23 mouse cellular contexts compared by ENCODE assay signal in the genomic region with DNA sequence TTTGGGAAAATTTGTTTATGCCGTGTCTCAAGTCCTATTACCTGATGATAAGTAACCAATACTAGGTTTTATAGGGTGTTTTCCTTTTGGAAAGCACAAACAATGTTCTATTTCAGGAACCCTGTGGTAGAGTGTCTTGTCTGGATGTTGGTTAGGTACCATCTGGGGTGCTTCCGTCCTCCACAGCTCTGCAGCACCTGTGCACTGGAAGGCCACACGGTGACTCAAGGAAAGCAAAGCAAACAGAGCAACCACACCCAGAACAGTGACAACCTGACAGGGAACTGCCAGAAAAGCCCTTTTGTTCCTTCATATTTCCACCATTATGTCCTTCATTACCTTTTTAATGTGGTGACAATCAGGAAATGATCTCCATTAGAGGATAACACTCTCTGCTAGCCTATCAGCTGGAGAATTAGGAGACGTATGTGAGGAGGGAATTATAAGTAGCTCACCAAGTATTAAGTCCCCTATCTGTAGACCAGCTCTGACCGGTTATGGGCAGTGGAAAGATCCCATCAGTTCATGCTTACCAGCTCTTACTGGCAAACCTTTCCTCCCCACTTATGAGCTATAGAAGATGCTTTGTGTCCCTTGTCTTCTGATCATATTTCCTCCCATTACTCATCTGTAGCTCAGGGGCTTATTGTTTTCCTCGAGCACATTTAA.
DNase-seq lines count a peak whose midpoint lies in the region; ATAC-seq lines count a peak whose summit lies in the region.
"Had no signal": no experiment of that assay in that cellular context is flagged by ENCODE, and none has a peak within 500 bp of the region (broad histone marks: within the 10 kb centered on the region; RNA-seq: fewer than 3 reads in every experiment).

No protein-coding gene starts in this region.

- H3K9ac ChIP-seq in intestine, embryonic 16.5 days (ENCODE audit: low read depth, low read length), result no peak overlapping the region
- no peak overlapping the region for H3K9ac ChIP-seq in hindbrain, embryonic 12.5 days
- no peak overlapping the region for H3K9ac ChIP-seq in midbrain, embryonic 13.5 days (replicated peaks)
- H3K9ac ChIP-seq: embryonic facial prominence, embryonic 12.5 days; heart, embryonic 13.5 days; hindbrain, embryonic 15.5 days; limb, embryonic 13.5 days; midbrain, embryonic 12.5 days had no signal

- no peaks in the 10 kb centered on the region for H3K27me3 ChIP-seq in intestine, embryonic 16.5 days (replicated peaks; ENCODE audit: control insufficient read depth, insufficient read depth, low read length)
- no peaks in the 10 kb centered on the region for H3K27me3 ChIP-seq in hindbrain, embryonic 12.5 days
- H3K27me3 ChIP-seq in midbrain, embryonic 13.5 days, result no peaks in the 10 kb centered on the region
- H3K27me3 ChIP-seq: embryonic facial prominence, embryonic 12.5 days; heart, embryonic 13.5 days; hindbrain, embryonic 15.5 days; limb, embryonic 13.5 days; midbrain, embryonic 12.5 days had no signal

- no peak; the same call in 1 of the 2 replicates for ATAC-seq in cerebellum, adult (ENCODE audit: insufficient number of reproducible peaks, low FRiP score, low TSS enrichment)
- ATAC-seq in intestine, embryonic 16.5 days, result peak; percentile 74
- no peak for ATAC-seq in hindbrain, embryonic 12.5 days (ENCODE audit: low FRiP score)
- ATAC-seq in midbrain, embryonic 13.5 days, result no peak
- ATAC-seq: forebrain, embryonic 14.5 days; inflammation-experienced regulatory T-cells, adult 6 months had no signal

- H3K4me1 ChIP-seq in intestine, embryonic 16.5 days (ENCODE audit: control insufficient read depth, insufficient read depth, low read length), result no peaks in the 10 kb centered on the region
- peaks cover 7% of the 10 kb centered on the region for H3K4me1 ChIP-seq in hindbrain, embryonic 12.5 days
- H3K4me1 ChIP-seq in midbrain, embryonic 13.5 days (replicated peaks), result no peaks in the 10 kb centered on the region; the same call in 1 of the 2 replicates

- DNase-seq in cerebellum, adult 9-10 months, result peak; percentile 61
- DNase-seq in urinary bladder, postnatal 14 days (ENCODE audit: low spot score), result peak; percentile 16
- DNase-seq in urinary bladder, adult 18-20 months (ENCODE audit: low spot score in 2 of 2), result no peak
- DNase-seq: adrenal gland, adult 2 months; embryo, embryonic 11 days; gastrocnemius, adult 2 months; gastrocnemius, postnatal 36 days; heart, adult 2 months; heart, postnatal 10 days; lung, postnatal 36 days had no signal

- H3K36me3 ChIP-seq in intestine, embryonic 16.5 days (ENCODE audit: control insufficient read depth, insufficient read depth, low read length), result no peaks in the 10 kb centered on the region
- H3K36me3 ChIP-seq in hindbrain, embryonic 12.5 days, result no peaks in the 10 kb centered on the region
- H3K36me3 ChIP-seq in midbrain, embryonic 13.5 days, result no peaks in the 10 kb centered on the region
- H3K36me3 ChIP-seq: embryonic facial prominence, embryonic 12.5 days; heart, embryonic 13.5 days; hindbrain, embryonic 15.5 days; limb, embryonic 13.5 days; midbrain, embryonic 12.5 days had no signal

- peak overlapping the region; percentile 7; the same call in 1 of the 2 replicates for H3K27ac ChIP-seq in intestine, embryonic 16.5 days (ENCODE audit: low read length)
- no peak overlapping the region for H3K27ac ChIP-seq in hindbrain, embryonic 12.5 days
- no peak overlapping the region for H3K27ac ChIP-seq in midbrain, embryonic 13.5 days
- H3K27ac ChIP-seq: gastrocnemius, adult 2 months; heart, adult 2 months; heart, embryonic 13.5 days; left cerebral cortex, adult 2 months; limb, embryonic 13.5 days; midbrain, embryonic 12.5 days had no signal

- H3K4me3 ChIP-seq in intestine, embryonic 16.5 days (ENCODE audit: low read length), result no peak overlapping the region
- H3K4me3 ChIP-seq in hindbrain, embryonic 12.5 days, result no peak overlapping the region
- no peak overlapping the region for H3K4me3 ChIP-seq in midbrain, embryonic 13.5 days (replicated peaks)
- H3K4me3 ChIP-seq: embryonic facial prominence, embryonic 12.5 days; gastrocnemius, adult 2 months; heart, adult 2 months; heart, embryonic 13.5 days; hindbrain, embryonic 15.5 days; left cerebral cortex, adult 2 months; limb, embryonic 13.5 days; midbrain, embryonic 12.5 days had no signal

- H3K9me3 ChIP-seq in intestine, embryonic 16.5 days (ENCODE audit: control insufficient read depth, low read length), result no peaks in the 10 kb centered on the region
- H3K9me3 ChIP-seq in hindbrain, embryonic 12.5 days (replicated peaks), result no peaks in the 10 kb centered on the region
- H3K9me3 ChIP-seq in midbrain, embryonic 13.5 days, result no peaks in the 10 kb centered on the region
- H3K9me3 ChIP-seq: embryonic facial prominence, embryonic 12.5 days; heart, embryonic 13.5 days; hindbrain, embryonic 15.5 days; limb, embryonic 13.5 days; midbrain, embryonic 12.5 days had no signal

- WGBS in intestine, embryonic 16.5 days, result 69% methylated on average over 6 of the region's 6 CpGs
- 84% methylated on average over 6 of the region's 6 CpGs for WGBS in hindbrain, embryonic 12.5 days
- 88% methylated on average over 6 of the region's 6 CpGs for WGBS in midbrain, embryonic 13.5 days

- H3K4me2 ChIP-seq in intestine, embryonic 16.5 days (ENCODE audit: low read depth, low read length), result no peak overlapping the region
- H3K4me2 ChIP-seq in hindbrain, embryonic 12.5 days (replicated peaks), result no peak overlapping the region
- H3K4me2 ChIP-seq in midbrain, embryonic 13.5 days (replicated peaks), result no peak overlapping the region
- H3K4me2 ChIP-seq: embryonic facial prominence, embryonic 12.5 days; heart, embryonic 13.5 days; hindbrain, embryonic 15.5 days; limb, embryonic 13.5 days; liver, embryonic 11.5 days; midbrain, embryonic 12.5 days had no signal

Comparison
In these comparisons a context has a peak if more than half of its experiments do, and no peak if none do; other contexts are left out.
1. DNase-seq: peak in cerebellum, adult 9-10 months (single experiment) and urinary bladder, postnatal 14 days (single experiment); none in urinary bladder, adult 18-20 months (0 of 2).